Mouse (Mus musculus): ENCODE measurements around the gene Atp13a3. TPM values are rescaled to one million over a fixed set of nuclear protein-coding genes. Genes with fewer than 3 reads are reported as not detected.
A peak's percentile ranks its signal among the peaks of the same experiment; 100 is the strongest.
"Not testable (repeated sequence)": the region's sequence is repeated elsewhere in the genome, so short reads cannot be mapped to it uniquely, and the experiment has no call there.

Atp13a3 gene
- total RNA-seq, 2 experiments from 2014 or later = 38.2 to 64.9 TPM

- ATAC-seq (replicated peaks; ENCODE audit: low FRiP score, poor library complexity, severe bottlenecking) = no peak
Observed at GRCm38 (mm10) chr16:30367395-30367794, 38.4 kb downstream of the Atp13a3 start.

- no peak for ATAC-seq (replicated peaks; ENCODE audit: low FRiP score, poor library complexity, severe bottlenecking)
Observed at GRCm38 (mm10) chr16:30364604-30365003, 41.2 kb downstream of the Atp13a3 start.

- no peak for ATAC-seq (replicated peaks; ENCODE audit: low FRiP score, poor library complexity, severe bottlenecking)
Observed at GRCm38 (mm10) chr16:30362528-30362927, 43.2 kb downstream of the Atp13a3 start.

GRCm38 (mm10) chr16:30353489-30353888, 52.3 kb downstream of the Atp13a3 start:
- ATAC-seq (replicated peaks; ENCODE audit: low FRiP score, poor library complexity, severe bottlenecking) = not testable (repeated sequence)

GRCm38 (mm10) chr16:30314236-30314635, 91.5 kb downstream of the Atp13a3 start:
- no peak for ATAC-seq (replicated peaks; ENCODE audit: low FRiP score, poor library complexity, severe bottlenecking)

GRCm38 (mm10) chr16:30310647-30311046, 95.1 kb downstream of the Atp13a3 start, which contains the start of gene Gp5:
TSS of gene Gp5 (minus strand) at chr16:30310779.
- 0 out of 2 replicates have a peak, but pooled peaks have one; percentile 38 for ATAC-seq (replicated peaks; ENCODE audit: low FRiP score, poor library complexity, severe bottlenecking)

- no peak for ATAC-seq (replicated peaks; ENCODE audit: low FRiP score, poor library complexity, severe bottlenecking)
Observed at GRCm38 (mm10) chr16:30310171-30310515, 95.6 kb downstream of the Atp13a3 start.

- no peak for ATAC-seq (replicated peaks; ENCODE audit: low FRiP score, poor library complexity, severe bottlenecking)
Observed at GRCm38 (mm10) chr16:30309395-30310170, 96.2 kb downstream of the Atp13a3 start.

- ATAC-seq (replicated peaks; ENCODE audit: low FRiP score, poor library complexity, severe bottlenecking) = peak; percentile 35; the same call in 1 of the 2 replicates
Observed at GRCm38 (mm10) chr16:30308616-30309394, 97.0 kb downstream of the Atp13a3 start.

- ATAC-seq (replicated peaks; ENCODE audit: low FRiP score, poor library complexity, severe bottlenecking) = no peak
Observed at GRCm38 (mm10) chr16:30307961-30308615, 97.7 kb downstream of the Atp13a3 start.

GRCm38 (mm10) chr16:30307306-30307705, 98.5 kb downstream of the Atp13a3 start:
- ATAC-seq (replicated peaks; ENCODE audit: low FRiP score, poor library complexity, severe bottlenecking) = no peak

- ATAC-seq (replicated peaks; ENCODE audit: low FRiP score, poor library complexity, severe bottlenecking) = no peak
Observed at GRCm38 (mm10) chr16:30306102-30306501, 99.7 kb downstream of the Atp13a3 start.

- no peak for ATAC-seq (replicated peaks; ENCODE audit: low FRiP score, poor library complexity, severe bottlenecking)
Observed at GRCm38 (mm10) chr16:30304236-30304635, 101.5 kb downstream of the Atp13a3 start.

- ATAC-seq (replicated peaks; ENCODE audit: low FRiP score, poor library complexity, severe bottlenecking) = no peak
Observed at GRCm38 (mm10) chr16:30303411-30303810, 102.4 kb downstream of the Atp13a3 start.

GRCm38 (mm10) chr16:30302686-30303085, 103.1 kb downstream of the Atp13a3 start:
- no peak for ATAC-seq (replicated peaks; ENCODE audit: low FRiP score, poor library complexity, severe bottlenecking)

- ATAC-seq (replicated peaks; ENCODE audit: low FRiP score, poor library complexity, severe bottlenecking) = no peak
Observed at GRCm38 (mm10) chr16:30299711-30300277, 106.0 kb downstream of the Atp13a3 start.

GRCm38 (mm10) chr16:30297450-30297849, 108.3 kb downstream of the Atp13a3 start:
- no peak for ATAC-seq (replicated peaks; ENCODE audit: low FRiP score, poor library complexity, severe bottlenecking)

- no peak for ATAC-seq (replicated peaks; ENCODE audit: low FRiP score, poor library complexity, severe bottlenecking)
Observed at GRCm38 (mm10) chr16:30296601-30297275, 109.0 kb downstream of the Atp13a3 start.

GRCm38 (mm10) chr16:30295106-30295505, 110.7 kb downstream of the Atp13a3 start:
- no peak for ATAC-seq (replicated peaks; ENCODE audit: low FRiP score, poor library complexity, severe bottlenecking)

- ATAC-seq (replicated peaks; ENCODE audit: low FRiP score, poor library complexity, severe bottlenecking) = no peak
Observed at GRCm38 (mm10) chr16:30290436-30290835, 115.3 kb downstream of the Atp13a3 start.

Measured in erythroblast, adult 5-6 weeks (primary cell).